Mouse (Mus musculus) limb, embryonic 14.5 days (tissue): Measurements from ENCODE around the gene Gm49405. TPM values are rescaled to one million over a fixed set of nuclear protein-coding genes. Genes with fewer than 3 reads are reported as not detected.
A peak's percentile ranks its signal among the peaks of the same experiment; 100 is the strongest.
"Not testable (repeated sequence)": the region's sequence is repeated elsewhere in the genome, so short reads cannot be mapped to it uniquely, and the experiment has no call there.

ENCODE experiments used
- ATAC-seq: fragments of 200-750 bp; cut with Nextera tagmentation; 2 replicates; pipeline ENCODE4 v1.8.0; 2017; ENCODE audit warnings: low read depth, moderate number of reproducible peaks, moderate TSS enrichment; ENCODE audit not compliant: low FRiP score
- DNase-seq: peaks from one replicate; pipeline ENCODE4 v3.0.0-alpha.2; 2015; ENCODE audit warnings: low spot score
- H3K27ac ChIP-seq: fragments of 300-500 bp; sonication (generic); replicated peaks from 2 replicates; pipeline ENCODE4 v1.5.1; 2014; ENCODE audit warnings: low read depth, mild to moderate bottlenecking, low read length, moderate library complexity, mixed read lengths
- H3K27me3 ChIP-seq: fragments of 300-500 bp; sonication (generic); 2 replicates; pipeline ENCODE4 v1.6.1; 2014; ENCODE audit warnings: low read length, mixed read lengths; ENCODE audit not compliant: control insufficient read depth, insufficient read depth
- H3K36me3 ChIP-seq: fragments of 300-500 bp; sonication (generic); 2 replicates; pipeline ENCODE4 v1.6.1; 2014; ENCODE audit warnings: mild to moderate bottlenecking, low read length, moderate library complexity, mixed read lengths; ENCODE audit not compliant: control insufficient read depth, insufficient read depth
- H3K4me1 ChIP-seq: fragments of 300-500 bp; sonication (generic); 2 replicates; pipeline ENCODE4 v1.6.1; 2014; ENCODE audit warnings: antibody characterized with exemption, low read length, mixed read lengths; ENCODE audit not compliant: control insufficient read depth, insufficient read depth
- H3K4me2 ChIP-seq: fragments of 300-500 bp; sonication (generic); replicated peaks from 2 replicates; pipeline ENCODE4 v1.6.1; 2014; ENCODE audit warnings: low read depth, mild to moderate bottlenecking, low read length, moderate library complexity; ENCODE audit not compliant: severe bottlenecking
- H3K4me3 ChIP-seq: fragments of 300-500 bp; sonication (generic); replicated peaks from 2 replicates; pipeline ENCODE4 v1.5.1; 2014; ENCODE audit warnings: low read length
- H3K9ac ChIP-seq: fragments of 300-500 bp; sonication (generic); 2 replicates; pipeline ENCODE4 v1.6.1; 2014; ENCODE audit warnings: mild to moderate bottlenecking, low read depth, low read length, moderate library complexity; ENCODE audit not compliant: severe bottlenecking
- H3K9me3 ChIP-seq: fragments of 300-500 bp; sonication (generic); 2 replicates; pipeline ENCODE4 v1.6.1; 2016; ENCODE audit warnings: low read length; ENCODE audit not compliant: control insufficient read depth
- POLR2A ChIP-seq: fragments of 200-500 bp; IDR thresholded peaks from 2 replicates; pipeline ENCODE4 v1.8.0; 2012; ENCODE audit warnings: inconsistent platforms, mild to moderate bottlenecking, moderate library complexity, borderline replicate concordance; ENCODE audit not compliant: insufficient read depth, insufficient read length; ENCODE audit errors: extremely low read depth
- WGBS: fragments of 180-500 bp; shearing (Covaris S2); extraction: QIAGEN DNeasy Blood & Tissue Kit; methylation state at CpG from one replicate; pipeline ENCODE4 v1.1.7; 2014; 5-methylcytosine and 5-hydroxymethylcytosine counted together
- polyA plus RNA-seq, 2 experiments: library from polyadenylated mRNA; depleted of rRNA in 1 of 2; stranded (reverse) in 1 of 2; unstranded in 1 of 2; fragments of >200 nt; fragmentation: Nextera tagmentation in 1 of 2; extraction: Ambion mirVana in 1 of 2; gene quantifications; 2 replicates each; pipeline versions ENCODE4 v1.2.1 to v1.2.3; 2012 to 2014

Gm49405 gene
- 7.0 and 8.0 TPM in 2 replicates for polyA plus RNA-seq (2012; rRNA removed)
- 2.3 and 3.3 TPM in 2 replicates for polyA plus RNA-seq (2014; fragmentation: Nextera tagmentation; extraction: Ambion mirVana)

DNA sequence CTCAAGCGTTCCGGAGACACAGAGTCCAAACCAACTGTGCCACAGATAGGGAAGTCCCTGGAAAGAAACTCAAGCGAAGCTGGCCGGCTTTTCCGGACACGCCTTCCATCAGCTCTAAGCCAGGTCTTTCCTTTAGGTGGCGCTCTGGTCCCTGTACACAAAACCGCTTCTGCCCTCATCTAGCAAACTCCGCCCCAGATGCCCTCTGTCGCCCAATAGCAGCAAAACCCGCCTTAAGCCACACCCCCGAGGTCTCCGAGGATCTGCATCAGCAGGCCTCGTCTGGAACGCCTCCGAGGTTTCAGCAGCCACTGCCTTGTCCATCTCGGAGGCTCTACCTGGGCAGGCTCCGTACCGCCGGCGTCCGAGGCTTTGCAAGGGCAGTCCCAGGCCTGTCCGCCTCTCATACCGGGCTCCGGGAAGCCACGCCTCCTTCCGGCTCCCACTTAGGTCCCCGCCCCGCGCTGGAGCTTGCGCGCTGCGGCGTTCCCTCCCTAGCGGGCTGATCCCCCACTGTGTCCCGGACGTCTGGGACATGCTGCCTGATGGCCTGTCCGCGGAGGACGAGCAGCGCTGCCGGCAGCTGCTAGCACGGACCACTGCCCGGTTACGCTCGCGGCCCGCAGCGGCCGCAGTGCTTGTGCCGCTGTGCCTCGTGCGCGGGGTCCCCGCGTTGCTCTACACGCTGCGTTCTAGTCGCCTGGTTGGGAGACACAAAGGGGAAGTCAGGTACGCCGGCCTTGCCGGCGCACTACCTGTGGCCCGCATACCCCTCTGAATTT is at the start of gene Gm49405, which contains the start of gene Nudt8:
Gene Gm49405, plus strand, starts transcription at position 508 of the 782 bp plus-strand sequence.
Gene Nudt8, plus strand, starts transcription at position 462 of the 782 bp plus-strand sequence.
- H3K36me3 ChIP-seq = peaks cover 9% of the 10 kb centered on the region
- ATAC-seq (peak; percentile 92), DNase-seq (peak; percentile 97)
- H3K27ac ChIP-seq = peak within 1 kb of the TSS; percentile 93
- H3K4me1 ChIP-seq = peaks cover 12% of the 10 kb centered on the region
- H3K9ac ChIP-seq = peak within 1 kb of the TSS; percentile 81
- WGBS = 1% methylated on average over 50 of the region's 64 CpGs
- H3K9me3 ChIP-seq = no peaks in the 10 kb centered on the region
- peak within 1 kb of the TSS; percentile 70 for H3K4me3 ChIP-seq
- H3K4me2 ChIP-seq = peak within 1 kb of the TSS; percentile 85
- H3K27me3 ChIP-seq = no peaks in the 10 kb centered on the region
- peak; percentile 93; the same call in 1 of the 2 replicates for TF ChIP-seq POLR2A

DNA sequence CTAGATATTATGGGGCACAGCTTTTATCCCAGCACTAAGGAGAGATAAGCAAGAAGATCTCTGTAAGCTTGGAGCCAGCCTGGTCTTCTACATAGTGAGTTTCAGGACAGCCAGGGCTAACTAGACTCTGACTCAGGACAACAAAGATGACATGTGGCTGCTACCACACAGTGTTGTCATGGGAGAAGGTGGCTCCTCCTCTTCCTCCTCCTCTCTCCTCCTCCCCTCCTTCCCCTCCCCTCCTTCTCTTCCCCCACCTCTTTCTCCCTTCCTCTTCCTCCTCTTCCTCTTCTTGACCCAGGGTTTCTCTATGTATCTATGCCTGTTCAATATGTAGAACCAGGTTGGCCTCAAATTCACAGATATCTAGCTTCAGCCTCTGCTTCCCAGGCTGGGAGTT is 49.0 kb upstream of the Gm49405 start:
- Histone ChIP-seq H3K9me3 (no peaks in the 10 kb centered on the region), H3K36me3 (no peaks in the 10 kb centered on the region), H3K27ac (no peak overlapping the region), H3K4me1 (no peaks in the 10 kb centered on the region), H3K27me3 (no peaks in the 10 kb centered on the region), H3K4me2 (no peak overlapping the region), H3K9ac (no peak overlapping the region), H3K4me3 (no peak overlapping the region)
- TF ChIP-seq POLR2A = no peak
- no peak for ATAC-seq
- no peak for DNase-seq

DNA sequence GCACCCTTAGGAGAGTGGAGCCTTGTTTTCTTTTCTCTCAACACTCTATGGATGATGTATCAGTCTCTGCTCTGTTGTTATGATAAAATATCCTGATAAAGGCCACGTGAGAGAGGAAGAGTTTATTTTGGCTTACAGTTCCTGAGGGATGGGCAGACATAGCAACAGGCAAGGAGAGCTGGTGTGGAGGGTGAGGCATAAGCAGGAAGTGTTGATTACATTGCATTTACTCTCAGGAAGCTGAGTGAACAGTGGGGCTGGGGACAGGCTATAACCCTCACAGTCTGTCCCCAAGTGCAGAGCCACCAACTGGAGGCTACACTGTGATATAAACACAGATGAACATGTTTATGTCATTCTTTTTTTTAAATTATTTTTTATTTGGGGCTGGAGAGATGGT is 48.3 kb upstream of the Gm49405 start:
- no peak for TF ChIP-seq POLR2A
- H3K4me3 ChIP-seq = no peak overlapping the region
- H3K27ac ChIP-seq = no peak overlapping the region
- ATAC-seq = no peak
- DNase-seq = no peak
- H3K36me3 ChIP-seq = no peaks in the 10 kb centered on the region
- H3K9me3 ChIP-seq = no peaks in the 10 kb centered on the region
- H3K4me1 ChIP-seq = no peaks in the 10 kb centered on the region
- 68% methylated on average over 1 of the region's 1 CpGs for WGBS
- H3K4me2 ChIP-seq = no peak overlapping the region
- H3K9ac ChIP-seq = no peak overlapping the region
- no peaks in the 10 kb centered on the region for H3K27me3 ChIP-seq

DNA sequence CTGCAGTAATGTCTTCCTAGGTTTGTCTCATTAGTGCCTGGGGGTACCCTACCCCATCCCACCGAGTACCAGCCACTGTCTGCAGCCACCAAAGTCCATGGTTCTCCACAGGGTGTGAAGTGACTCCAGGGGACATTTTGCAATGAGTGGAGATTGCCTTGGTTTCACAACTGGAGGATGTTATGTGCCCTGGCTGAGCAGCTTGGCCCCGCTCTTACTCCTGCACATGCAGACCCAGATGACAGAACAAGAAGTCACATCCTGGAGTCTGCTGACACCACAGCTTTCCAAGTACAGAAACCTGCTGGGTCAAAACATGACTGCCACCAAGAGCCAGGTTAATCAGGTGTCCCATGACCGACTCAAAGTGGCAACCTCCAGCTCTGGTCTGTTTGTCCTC is 45.4 kb upstream of the Gm49405 start:
- Histone ChIP-seq H3K36me3 (no peaks in the 10 kb centered on the region), H3K4me2 (no peak overlapping the region), H3K9me3 (no peaks in the 10 kb centered on the region), H3K4me1 (no peaks in the 10 kb centered on the region), H3K4me3 (no peak overlapping the region), H3K27ac (no peak overlapping the region), H3K27me3 (no peaks in the 10 kb centered on the region), H3K9ac (no peak overlapping the region)
- ATAC-seq = no peak
- no peak for DNase-seq
- TF ChIP-seq POLR2A = no peak
- WGBS = 72% methylated on average over 3 of the region's 3 CpGs

DNA sequence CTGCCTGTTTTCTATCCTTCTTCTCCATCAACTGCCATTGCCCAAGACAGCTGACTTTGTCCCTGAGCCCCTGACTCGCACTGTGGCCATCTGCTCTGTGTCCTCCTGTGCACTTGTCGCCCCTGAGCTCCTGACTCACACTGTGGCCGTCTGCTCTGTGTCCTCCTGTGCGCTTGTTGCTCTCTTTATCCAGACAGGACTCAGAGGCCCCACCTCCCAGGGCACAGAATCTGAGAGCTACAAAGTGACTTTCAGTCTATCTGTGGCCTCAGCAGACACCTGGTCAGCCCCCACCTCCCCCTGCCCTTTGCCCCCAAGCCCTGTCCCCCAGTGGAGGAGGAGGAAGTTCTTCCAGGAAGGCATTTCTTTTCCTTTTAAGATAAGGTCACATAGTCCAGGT is 44.6 kb upstream of the Gm49405 start:
- no peak for ATAC-seq
- WGBS = 49% methylated on average over 4 of the region's 4 CpGs
- H3K27ac ChIP-seq = no peak overlapping the region
- H3K9ac ChIP-seq = no peak overlapping the region
- TF ChIP-seq POLR2A = no peak
- no peak for DNase-seq
- H3K4me1 ChIP-seq = no peaks in the 10 kb centered on the region
- no peaks in the 10 kb centered on the region for H3K9me3 ChIP-seq
- no peaks in the 10 kb centered on the region for H3K36me3 ChIP-seq
- no peaks in the 10 kb centered on the region for H3K27me3 ChIP-seq
- no peak overlapping the region for H3K4me3 ChIP-seq
- H3K4me2 ChIP-seq = no peak overlapping the region

DNA sequence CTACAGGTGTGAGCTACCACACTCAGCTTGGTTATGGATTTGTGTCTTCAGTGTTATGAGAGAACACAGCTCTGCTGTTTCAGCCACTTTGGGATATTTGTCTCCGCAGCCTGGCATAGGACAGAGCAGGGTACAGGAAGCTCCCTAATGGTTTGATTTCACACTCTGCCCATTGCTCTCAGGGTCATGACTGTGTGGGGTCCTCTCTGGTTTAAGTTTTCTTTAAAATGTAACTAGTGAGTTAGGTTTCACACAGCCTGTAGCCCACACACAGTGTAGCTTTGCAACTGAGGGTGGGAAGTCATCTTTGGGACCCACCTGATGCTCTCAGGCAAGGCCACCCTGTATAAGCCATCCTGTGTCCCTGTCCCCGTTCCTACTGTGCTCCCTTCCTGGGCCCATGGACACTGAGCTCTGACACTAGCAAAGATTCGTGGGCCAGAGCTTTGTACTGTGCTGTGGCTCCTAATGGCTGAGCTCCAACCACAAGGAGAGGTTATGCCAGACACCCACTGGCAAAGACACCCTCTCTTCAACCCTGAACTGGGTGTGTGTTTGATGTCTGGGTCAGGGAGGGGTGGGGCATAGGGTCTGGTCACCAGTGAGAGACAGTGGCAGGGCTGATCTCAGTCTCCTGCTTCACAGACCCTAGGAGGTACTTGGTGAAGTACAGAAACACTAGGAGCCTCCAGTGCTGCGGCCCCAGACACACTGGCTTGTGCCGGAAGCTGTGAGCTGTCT is 43.0 kb upstream of the Gm49405 start:
- not testable (repeated sequence) for ATAC-seq, H3K4me1 ChIP-seq, H3K4me2 ChIP-seq, H3K9me3 ChIP-seq, H3K27me3 ChIP-seq, H3K4me3 ChIP-seq, H3K27ac ChIP-seq, H3K36me3 ChIP-seq, DNase-seq, H3K9ac ChIP-seq
- WGBS = 86% methylated on average over 5 of the region's 5 CpGs
